Mouse (Mus musculus) left cerebral cortex, postnatal 14 days (tissue): ENCODE data around the gene Atox1. TPM values are rescaled to one million over a fixed set of nuclear protein-coding genes. Genes with fewer than 3 reads are reported as not detected.

Experiments
- microRNA-seq, 2 experiments: library from miRNA; unstranded; fragments of <30 nt; microRNA quantifications; one replicate each; pipeline ENCODE4 v1.2.0; 2022
- total RNA-seq, 2 experiments: library from RNA; stranded (reverse); gene quantifications; 2 replicates each; pipeline ENCODE4 v1.2.3; 2021

Gene Atox1
- total RNA-seq, 2 experiments from 2014 or later: 123 to 140 TPM

Small RNAs within 50 kb of the gene (microRNA-seq; reads per million reads assigned to microRNA genes)
- gene Mir7652: 1.0 to 1.1 reads per million in 2 experiments

Other genes starting within 250 kb of the Atox1 start
- gene Fat2, start 124.7 kb downstream of the Atox1 start, total RNA-seq: 1 to 10 TPM in 1 of 2 experiments, under 1 TPM in 1; 0.51 to 1.3 TPM
- gene Sparc, start 38.1 kb downstream of the Atox1 start, total RNA-seq: 100 to 1,000 TPM; 371 to 390 TPM
- gene G3bp1, start 8.4 kb upstream of the Atox1 start, total RNA-seq: 10 to 100 TPM; 38.1 to 38.8 TPM
- under 1 TPM; 0.33 to 0.78 TPM for gene Glra1, start 147.0 kb upstream of the Atox1 start, total RNA-seq